Mouse (Mus musculus) heart, embryonic 15.5 days (tissue): ENCODE data around the gene Il5. TPM values are rescaled to one million over a fixed set of nuclear protein-coding genes. Genes with fewer than 3 reads are reported as not detected.

Source experiments
- ATAC-seq: fragments of 200-750 bp; cut with Nextera tagmentation; replicated peaks from 2 replicates; pipeline ENCODE4 v1.8.0; 2017; ENCODE audit warnings: low read depth, moderate TSS enrichment; ENCODE audit not compliant: insufficient number of reproducible peaks, insufficient read depth, low FRiP score
- H3K27ac ChIP-seq: fragments of 300-500 bp; sonication (generic); 2 replicates; pipeline ENCODE4 v1.5.1; 2015; ENCODE audit warnings: mild to moderate bottlenecking, inconsistent platforms
- H3K27me3 ChIP-seq: fragments of 300-500 bp; sonication (generic); 2 replicates; pipeline ENCODE4 v1.6.1; 2015; ENCODE audit warnings: inconsistent platforms
- H3K36me3 ChIP-seq: fragments of 300-500 bp; sonication (generic); 2 replicates; pipeline ENCODE4 v1.6.1; 2015; ENCODE audit warnings: mild to moderate bottlenecking, inconsistent platforms
- H3K4me1 ChIP-seq: fragments of 300-500 bp; sonication (generic); replicated peaks from 2 replicates; pipeline ENCODE4 v1.6.1; 2015; ENCODE audit warnings: inconsistent platforms
- H3K4me2 ChIP-seq: fragments of 300-500 bp; sonication (generic); 2 replicates; pipeline ENCODE4 v1.6.1; 2015; ENCODE audit warnings: inconsistent platforms, mild to moderate bottlenecking, moderate library complexity
- H3K4me3 ChIP-seq: fragments of 300-500 bp; sonication (generic); 2 replicates; pipeline ENCODE4 v1.5.1; 2015; ENCODE audit warnings: mild to moderate bottlenecking, inconsistent platforms
- H3K9ac ChIP-seq: fragments of 300-500 bp; sonication (generic); 2 replicates; pipeline ENCODE4 v1.6.1; 2015; ENCODE audit warnings: mild to moderate bottlenecking, inconsistent platforms
- H3K9me3 ChIP-seq: fragments of 300-500 bp; sonication (generic); replicated peaks from 2 replicates; pipeline ENCODE4 v1.6.1; 2016; ENCODE audit warnings: inconsistent platforms
- WGBS: fragments of 180-500 bp; shearing (Covaris S2); methylation state at CpG from one replicate; pipeline ENCODE4 v1.1.7; 2015; ENCODE audit warnings: mixed read lengths; 5-methylcytosine and 5-hydroxymethylcytosine counted together
- polyA plus RNA-seq: library from polyadenylated mRNA; unstranded; fragments of >200 nt; fragmentation: Nextera tagmentation; extraction: Ambion mirVana; gene quantifications from 2 replicates; pipeline ENCODE4 v1.2.1, GENCODE M21; 2015

Gene Il5
- polyA plus RNA-seq, 1 experiment from 2014 or later, result not detected

- no peak for ATAC-seq
- WGBS, result 80% methylated on average over 3 of the region's 3 CpGs
- H3K4me3 ChIP-seq, result peak overlapping the region; percentile 79
- H3K27me3 ChIP-seq, result no peaks in the 10 kb centered on the region
- no peak overlapping the region for H3K9ac ChIP-seq
- peak overlapping the region; percentile 92 for H3K4me2 ChIP-seq
- H3K36me3 ChIP-seq, result peaks cover 8% of the 10 kb centered on the region
- H3K27ac ChIP-seq, result no peak overlapping the region
- H3K9me3 ChIP-seq, result no peaks in the 10 kb centered on the region
- peaks cover 7% of the 10 kb centered on the region for H3K4me1 ChIP-seq
Measured at GRCm38 (mm10) chr11:53707718-53708009, 12.9 kb upstream of the Il5 start.

- Histone ChIP-seq H3K9ac (no peak overlapping the region), H3K4me1 (no peaks in the 10 kb centered on the region), H3K27me3 (no peaks in the 10 kb centered on the region), H3K9me3 (no peaks in the 10 kb centered on the region), H3K4me3 (no peak overlapping the region), H3K27ac (no peak overlapping the region), H3K4me2 (no peak overlapping the region), H3K36me3 (no peaks in the 10 kb centered on the region)
- ATAC-seq, result no peak
- 76% methylated on average over 1 of the region's 1 CpGs for WGBS
Measured at GRCm38 (mm10) chr11:53719701-53720100, 893 bp upstream of the Il5 start.

- WGBS, result 92% methylated on average over 7 of the region's 7 CpGs
- Histone ChIP-seq H3K9ac (no peak overlapping the region), H3K27ac (no peak overlapping the region), H3K27me3 (no peaks in the 10 kb centered on the region), H3K4me2 (no peak overlapping the region), H3K4me1 (no peaks in the 10 kb centered on the region), H3K36me3 (no peaks in the 10 kb centered on the region), H3K4me3 (no peak overlapping the region), H3K9me3 (no peaks in the 10 kb centered on the region)
- ATAC-seq, result no peak
Measured at GRCm38 (mm10) chr11:53731457-53731856, 10.9 kb downstream of the Il5 start.

GRCm38 (mm10) chr11:53732244-53732643, 11.7 kb downstream of the Il5 start:
- ATAC-seq, result no peak
- Histone ChIP-seq H3K9me3 (no peaks in the 10 kb centered on the region), H3K27ac (no peak overlapping the region), H3K4me2 (no peak overlapping the region), H3K4me3 (no peak overlapping the region), H3K36me3 (no peaks in the 10 kb centered on the region), H3K4me1 (no peaks in the 10 kb centered on the region), H3K27me3 (no peaks in the 10 kb centered on the region), H3K9ac (no peak overlapping the region)
- WGBS, result 80% methylated on average over 8 of the region's 8 CpGs

- Histone ChIP-seq H3K4me2 (no peak overlapping the region), H3K36me3 (no peaks in the 10 kb centered on the region), H3K4me3 (no peak overlapping the region), H3K27me3 (no peaks in the 10 kb centered on the region), H3K27ac (no peak overlapping the region), H3K9ac (no peak overlapping the region), H3K4me1 (no peaks in the 10 kb centered on the region), H3K9me3 (no peaks in the 10 kb centered on the region)
- no peak for ATAC-seq
- 83% methylated on average over 7 of the region's 7 CpGs for WGBS
Measured at GRCm38 (mm10) chr11:53733824-53734223, 13.2 kb downstream of the Il5 start.

- no peaks in the 10 kb centered on the region for H3K9me3 ChIP-seq
- no peaks in the 10 kb centered on the region for H3K27me3 ChIP-seq
- no peak for ATAC-seq
- H3K4me1 ChIP-seq, result no peaks in the 10 kb centered on the region
- H3K27ac ChIP-seq, result no peak overlapping the region
- no peaks in the 10 kb centered on the region for H3K36me3 ChIP-seq
- H3K9ac ChIP-seq, result no peak overlapping the region
- no peak overlapping the region for H3K4me2 ChIP-seq
- WGBS, result 72% methylated on average over 2 of the region's 2 CpGs
- no peak overlapping the region for H3K4me3 ChIP-seq
Measured at GRCm38 (mm10) chr11:53734431-53734830, 13.8 kb downstream of the Il5 start.

GRCm38 (mm10) chr11:53734970-53735681, 14.5 kb downstream of the Il5 start:
- Histone ChIP-seq H3K9ac (no peak overlapping the region), H3K9me3 (no peaks in the 10 kb centered on the region), H3K4me3 (no peak overlapping the region), H3K4me1 (no peaks in the 10 kb centered on the region), H3K27me3 (no peaks in the 10 kb centered on the region), H3K36me3 (no peaks in the 10 kb centered on the region), H3K27ac (no peak overlapping the region), H3K4me2 (peak overlapping the region; percentile 59; the same call in 1 of the 2 replicates)
- ATAC-seq, result no peak
- WGBS, result 66% methylated on average over 18 of the region's 18 CpGs

- ATAC-seq, result 0 out of 2 replicates have a peak, but pooled peaks have one; percentile 50
- no peak overlapping the region for H3K27ac ChIP-seq
- 30% methylated on average over 17 of the region's 17 CpGs for WGBS
- H3K4me1 ChIP-seq, result no peaks in the 10 kb centered on the region
- H3K9ac ChIP-seq, result no peak overlapping the region
- H3K4me3 ChIP-seq, result peak overlapping the region; percentile 30; the same call in 1 of the 2 replicates
- no peaks in the 10 kb centered on the region for H3K27me3 ChIP-seq
- no peaks in the 10 kb centered on the region for H3K9me3 ChIP-seq
- no peaks in the 10 kb centered on the region for H3K36me3 ChIP-seq
- peak overlapping the region; percentile 59 for H3K4me2 ChIP-seq
Measured at GRCm38 (mm10) chr11:53735682-53736245, 15.2 kb downstream of the Il5 start.

- H3K9ac ChIP-seq, result no peak overlapping the region
- H3K27ac ChIP-seq, result 0 out of 2 replicates have a peak overlapping the region, but pooled peaks have one; percentile 35
- WGBS, result 44% methylated on average over 14 of the region's 14 CpGs
- H3K27me3 ChIP-seq, result no peaks in the 10 kb centered on the region
- H3K9me3 ChIP-seq, result no peaks in the 10 kb centered on the region
- no peaks in the 10 kb centered on the region for H3K4me1 ChIP-seq
- H3K4me3 ChIP-seq, result no peak overlapping the region
- ATAC-seq, result peak; percentile 58
- no peaks in the 10 kb centered on the region for H3K36me3 ChIP-seq
- no peak overlapping the region for H3K4me2 ChIP-seq
Measured at GRCm38 (mm10) chr11:53736771-53737572, 16.4 kb downstream of the Il5 start.

- no peaks in the 10 kb centered on the region for H3K4me1 ChIP-seq
- H3K4me3 ChIP-seq, result no peak overlapping the region
- H3K4me2 ChIP-seq, result no peak overlapping the region
- no peak overlapping the region for H3K9ac ChIP-seq
- no peaks in the 10 kb centered on the region for H3K27me3 ChIP-seq
- no peaks in the 10 kb centered on the region for H3K36me3 ChIP-seq
- 0 out of 2 replicates have a peak overlapping the region, but pooled peaks have one; percentile 35 for H3K27ac ChIP-seq
- WGBS, result 32% methylated on average over 6 of the region's 6 CpGs
- no peaks in the 10 kb centered on the region for H3K9me3 ChIP-seq
- no peak; the same call in 1 of the 2 replicates for ATAC-seq
Measured at GRCm38 (mm10) chr11:53737573-53737946, 17.0 kb downstream of the Il5 start.

GRCm38 (mm10) chr11:53742353-53742752, 21.8 kb downstream of the Il5 start:
- no peaks in the 10 kb centered on the region for H3K9me3 ChIP-seq
- ATAC-seq, result no peak
- no peaks in the 10 kb centered on the region for H3K36me3 ChIP-seq
- H3K4me1 ChIP-seq, result no peaks in the 10 kb centered on the region
- H3K9ac ChIP-seq, result no peak overlapping the region
- no peak overlapping the region for H3K27ac ChIP-seq
- H3K27me3 ChIP-seq, result no peaks in the 10 kb centered on the region
- no peak overlapping the region for H3K4me3 ChIP-seq
- WGBS, result 20% methylated on average over 5 of the region's 5 CpGs
- no peak overlapping the region for H3K4me2 ChIP-seq
